Mouse (Mus musculus) CH12.LX (cell line): ENCODE results near the gene Cyp39a1. TPM values are rescaled to one million over a fixed set of nuclear protein-coding genes. Genes with fewer than 3 reads are reported as not detected.

Experiments
- DNase-seq: peaks from one replicate; pipeline ENCODE4 v3.0.0-alpha.2; 2013; ENCODE audit errors: extremely low read depth
- H3K27ac ChIP-seq: 2 replicates; pipeline ENCODE4 v1.5.1; 2012; ENCODE audit warnings: low read depth, mild to moderate bottlenecking, control low read depth, moderate library complexity; ENCODE audit not compliant: insufficient read depth
- H3K27me3 ChIP-seq: replicated peaks from 2 replicates; pipeline ENCODE3; 2012; ENCODE audit warnings: inconsistent platforms
- H3K36me3 ChIP-seq, 2 experiments: replicated peaks in 1 of 2; 2 replicates each; pipeline versions ENCODE3 to v1.6.1; 2012; ENCODE audit warnings: inconsistent platforms in 1 of 2, low read length in 1 of 2, mild to moderate bottlenecking in 1 of 2, mixed read lengths in 1 of 2, moderate library complexity in 1 of 2; ENCODE audit not compliant: control insufficient read depth in 1 of 2, insufficient read depth in 1 of 2
- H3K4me1 ChIP-seq, 2 experiments: 2 replicates each; pipeline ENCODE4 v1.6.1; 2012; ENCODE audit warnings: inconsistent platforms in 1 of 2, moderate library complexity in 1 of 2; ENCODE audit not compliant: insufficient read depth in 2 of 2, control insufficient read depth in 1 of 2
- H3K4me2 ChIP-seq: 2 replicates; pipeline ENCODE4 v1.6.1; 2012; ENCODE audit warnings: low read depth, mild to moderate bottlenecking, control low read depth; ENCODE audit not compliant: poor library complexity, insufficient read depth, severe bottlenecking
- H3K4me3 ChIP-seq, 3 experiments: fragments of 150-350 bp in 1 of 3; sonication (generic) in 1 of 3; replicated peaks in 1 of 3; 2 replicates each; pipeline versions ENCODE3 to v1.5.1; 2011 to 2012; ENCODE audit warnings: low read depth in 2 of 3, low read length in 2 of 3, mild to moderate bottlenecking in 2 of 3, moderate library complexity in 2 of 3, control low read depth in 1 of 3, improper control_type of control experiment in 1 of 3, inconsistent platforms in 1 of 3, mixed read lengths in 1 of 3; ENCODE audit not compliant: poor library complexity in 1 of 3
- H3K79me2 ChIP-seq: replicated peaks from 2 replicates; pipeline ENCODE4 v1.6.1; 2012; ENCODE audit warnings: mild to moderate bottlenecking, moderate library complexity; ENCODE audit not compliant: control insufficient read depth, poor library complexity, insufficient read depth, severe bottlenecking; ENCODE audit errors: extremely low read depth
- H3K9ac ChIP-seq: 2 replicates; pipeline ENCODE4 v1.6.1; 2012; ENCODE audit warnings: low read depth, mild to moderate bottlenecking, control low read depth, moderate library complexity; ENCODE audit not compliant: insufficient read depth
- H3K9me3 ChIP-seq: replicated peaks from 2 replicates; pipeline ENCODE3; 2012; ENCODE audit warnings: low read length, inconsistent platforms, mixed read lengths
- CHD1 ChIP-seq: IDR thresholded peaks from 2 replicates; pipeline ENCODE4 v1.6.1; 2012; ENCODE audit warnings: low read depth, low read length, improper control_type of control experiment, inconsistent platforms
- E2F4 ChIP-seq: IDR thresholded peaks from 2 replicates; pipeline ENCODE4 v1.6.1; 2011; ENCODE audit warnings: low read depth, low read length, improper control_type of control experiment; ENCODE audit not compliant: insufficient replicate concordance
- ELF1 ChIP-seq: IDR thresholded peaks from 2 replicates; pipeline ENCODE4 v1.6.1; 2014; ENCODE audit warnings: low read depth, mild to moderate bottlenecking, inconsistent platforms, low read length, improper control_type of control experiment
- HCFC1 ChIP-seq: IDR thresholded peaks from 2 replicates; pipeline ENCODE4 v1.6.1; 2012; ENCODE audit warnings: low read depth, mild to moderate bottlenecking, inconsistent platforms, low read length, improper control_type of control experiment
- MAFK ChIP-seq: IDR thresholded peaks from 2 replicates; pipeline ENCODE4 v1.6.1; 2011; ENCODE audit warnings: low read length, improper control_type of control experiment; ENCODE audit not compliant: insufficient replicate concordance
- NRF1 ChIP-seq: IDR thresholded peaks from 2 replicates; pipeline ENCODE4 v1.6.1; 2014; ENCODE audit warnings: low read depth, mild to moderate bottlenecking, inconsistent platforms, low read length, improper control_type of control experiment, moderate library complexity
- PAX5 ChIP-seq: IDR thresholded peaks from 2 replicates; pipeline ENCODE4 v1.6.1; 2012; ENCODE audit warnings: low read length, inconsistent platforms, mixed read lengths
- RAD21 ChIP-seq: IDR thresholded peaks from 2 replicates; pipeline ENCODE4 v1.6.1; 2011; ENCODE audit warnings: low read depth, mild to moderate bottlenecking, low read length, improper control_type of control experiment, moderate library complexity
- TCF12 ChIP-seq: IDR thresholded peaks from 2 replicates; pipeline ENCODE4 v1.6.1; 2014; ENCODE audit warnings: low read depth, mild to moderate bottlenecking, inconsistent platforms, low read length, improper control_type of control experiment
- dilution Hi-C: fragments of 300-500 bp; cut with MboI; formaldehyde crosslinking; loops from 2 replicates; pipeline ENCODE4 v1.14.3; 2020; ENCODE audit warnings: low sequenced_read_pairs; ENCODE audit not compliant: extremely low pct_unique_long_range_greater_than_20kb, extremely low pct_ligation_motif_present
- in situ Hi-C: fragments of 300-500 bp; cut with MboI; formaldehyde crosslinking; loops from 3 replicates; pipeline ENCODE4 v1.14.3; 2019; ENCODE audit warnings: low sequenced_read_pairs, low pct_ligation_motif_present, low pct_unique_long_range_greater_than_20kb, mixed read lengths
- polyA plus RNA-seq: library from polyadenylated mRNA; unstranded; fragments of >175 nt; gene quantifications from 2 replicates; pipeline ENCODE4 v1.2.1, GENCODE M21; 2012; ENCODE audit warnings: low read depth; ENCODE audit not compliant: insufficient read length
- total RNA-seq, 2 experiments: library from RNA; depleted of rRNA; stranded (reverse); fragments of 300-350 nt in 1 of 2; fragments of >200 nt in 1 of 2; gene quantifications; 2 replicates each; pipeline ENCODE4 v1.2.3; 2012 to 2014

The Cyp39a1 gene
- total and polyA plus RNA-seq, 3 experiments: 0.04 to 0.43 (median 0.16) TPM

GRCm38 (mm10) chr17:43651314-43652046 is 15.7 kb upstream of the Cyp39a1 start:
- in situ Hi-C loops (no loop called here), dilution Hi-C loops (no loop called here)

GRCm38 (mm10) chr17:43666576-43667289 is 492 bp upstream of the Cyp39a1 start, which contains the start of gene Slc25a27:
TSS of gene Slc25a27 (minus strand) at chr17:43667214.
- Histone ChIP-seq H3K27ac (no peak within 1 kb of the TSS), H3K9ac (no peak within 1 kb of the TSS), H3K4me2 (no peak within 1 kb of the TSS), H3K9me3 (peaks cover 21% of the 10 kb centered on the region), H3K27me3 (no peaks in the 10 kb centered on the region), H3K4me1 (no peaks in the 10 kb centered on the region), H3K36me3 (no peaks in the 10 kb centered on the region), H3K79me2 (no peaks in the 10 kb centered on the region), H3K4me3 (peak within 1 kb of the TSS in 1 of 3 experiments; percentile 61)
- in situ Hi-C loops (no loop called here), dilution Hi-C loops (no loop called here)
- peak; percentile 76 for DNase-seq
- TF ChIP-seq CHD1 (no peak), PAX5 (no peak), HCFC1 (peak; percentile 79), NRF1 (no peak)

More at GRCm38 (mm10) chr17:43651314-43652046, 15.7 kb upstream of the Cyp39a1 start:
- no peak for TF ChIP-seq ELF1
- no peak for TF ChIP-seq E2F4
- peak; percentile 82 for TF ChIP-seq MAFK
- TF ChIP-seq, all 38 proteins: peak for 1
- Histone ChIP-seq H3K27ac (no peak overlapping the region), H3K4me3 (no peak overlapping the region), H3K4me1 (no peaks in the 10 kb centered on the region), H3K4me2 (no peak overlapping the region), H3K36me3 (no peaks in the 10 kb centered on the region), H3K79me2 (no peaks in the 10 kb centered on the region), H3K9me3 (peaks cover 29% of the 10 kb centered on the region), H3K27me3 (no peaks in the 10 kb centered on the region), H3K9ac (no peak overlapping the region)
- peak; percentile 8 for DNase-seq

GRCm38 (mm10) chr17:43669145-43669695 is 2.0 kb downstream of the Cyp39a1 start:
- Histone ChIP-seq H3K4me3 (no peak overlapping the region), H3K9me3 (peaks cover 16% of the 10 kb centered on the region), H3K27ac (no peak overlapping the region), H3K79me2 (no peaks in the 10 kb centered on the region), H3K9ac (no peak overlapping the region), H3K27me3 (no peaks in the 10 kb centered on the region), H3K4me1 (no peaks in the 10 kb centered on the region), H3K4me2 (no peak overlapping the region), H3K36me3 (no peaks in the 10 kb centered on the region)
- DNase-seq: no peak
- dilution Hi-C loops: no loop called here
- in situ Hi-C loops: no loop called here
- TF ChIP-seq TCF12 (no peak), RAD21 (no peak)
